Mouse (Mus musculus): ENCODE data around the gene Mcoln2. TPM values are rescaled to one million over a fixed set of nuclear protein-coding genes. Genes with fewer than 3 reads are reported as not detected.
A peak's percentile ranks its signal among the peaks of the same experiment; 100 is the strongest.

Mcoln2 gene
- total RNA-seq, 2 experiments from 2014 or later, result 0.74 TPM; not detected in 1

GRCm38 (mm10) chr3:146151755-146152154, 2.1 kb downstream of the Mcoln2 start:
- DNase-seq, result no peak

GRCm38 (mm10) chr3:146152348-146152747, 2.7 kb downstream of the Mcoln2 start:
- intact Hi-C loops (cut with DNase I), result no loop called here
- no peak overlapping the region for H3K4me3 ChIP-seq
- H3K27ac ChIP-seq, result no peak overlapping the region
- no peak for TF ChIP-seq CTCF (IDR thresholded peaks at IDR 0.05)
- no peak for DNase-seq

More at GRCm38 (mm10) chr3:146151755-146152154, 2.1 kb downstream of the Mcoln2 start:
- Histone ChIP-seq H3K4me3 (no peak overlapping the region), H3K27ac (no peak overlapping the region)
- intact Hi-C loops (cut with DNase I), result no loop called here
- no peak for TF ChIP-seq CTCF (IDR thresholded peaks at IDR 0.05)

- no peak for TF ChIP-seq CTCF (IDR thresholded peaks at IDR 0.05)
- DNase-seq, result no peak
- Histone ChIP-seq H3K27ac (no peak overlapping the region), H3K4me3 (no peak overlapping the region)
- intact Hi-C loops (cut with DNase I), result no loop called here
These were observed 3.3 kb downstream of the Mcoln2 start for GRCm38 (mm10) chr3:146152913-146153312.

- DNase-seq, result peak; percentile 29
- intact Hi-C loops (cut with DNase I), result no loop called here
These were observed 4.4 kb downstream of the Mcoln2 start for GRCm38 (mm10) chr3:146153862-146154611.

GRCm38 (mm10) chr3:146155628-146156576, 6.3 kb downstream of the Mcoln2 start:
- TF ChIP-seq CTCF (IDR thresholded peaks at IDR 0.05), result no peak
- intact Hi-C loops (cut with DNase I), result no loop called here
- Histone ChIP-seq H3K27ac (no peak overlapping the region), H3K4me3 (no peak overlapping the region)
- DNase-seq, result no peak

More at GRCm38 (mm10) chr3:146153862-146154611, 4.4 kb downstream of the Mcoln2 start:
- H3K27ac ChIP-seq, result no peak overlapping the region
- no peak overlapping the region for H3K4me3 ChIP-seq
- TF ChIP-seq CTCF (IDR thresholded peaks at IDR 0.05), result no peak

- H3K27ac ChIP-seq, result no peak overlapping the region
- no peak for TF ChIP-seq CTCF (IDR thresholded peaks at IDR 0.05)
- intact Hi-C loops (cut with DNase I), result no loop called here
- no peak for DNase-seq
- H3K4me3 ChIP-seq, result no peak overlapping the region
These were observed 7.2 kb downstream of the Mcoln2 start for GRCm38 (mm10) chr3:146156811-146157210.

- intact Hi-C loops (cut with DNase I), result no loop called here
- TF ChIP-seq CTCF (IDR thresholded peaks at IDR 0.05), result no peak
- Histone ChIP-seq H3K27ac (no peak overlapping the region), H3K4me3 (no peak overlapping the region)
- DNase-seq, result no peak
These were observed 8.4 kb downstream of the Mcoln2 start for GRCm38 (mm10) chr3:146158039-146158438.

GRCm38 (mm10) chr3:146159360-146159759, 9.7 kb downstream of the Mcoln2 start:
- TF ChIP-seq CTCF (IDR thresholded peaks at IDR 0.05), result no peak
- DNase-seq, result no peak
- H3K27ac ChIP-seq, result no peak overlapping the region
- intact Hi-C loops (cut with DNase I), result no loop called here
- H3K4me3 ChIP-seq, result no peak overlapping the region

GRCm38 (mm10) chr3:146162197-146162596, 12.6 kb downstream of the Mcoln2 start:
- Histone ChIP-seq H3K27ac (no peak overlapping the region), H3K4me3 (no peak overlapping the region)
- TF ChIP-seq CTCF (IDR thresholded peaks at IDR 0.05), result no peak
- no peak for DNase-seq
- intact Hi-C loops (cut with DNase I), result no loop called here

- H3K27ac ChIP-seq, result no peak overlapping the region
- intact Hi-C loops (cut with DNase I), result no loop called here
- no peak for DNase-seq
- TF ChIP-seq CTCF (IDR thresholded peaks at IDR 0.05), result no peak
- no peak overlapping the region for H3K4me3 ChIP-seq
These were observed 19.7 kb downstream of the Mcoln2 start for GRCm38 (mm10) chr3:146169356-146169755.

- Histone ChIP-seq H3K4me3 (no peak overlapping the region), H3K27ac (no peak overlapping the region)
- TF ChIP-seq CTCF (IDR thresholded peaks at IDR 0.05), result no peak
- intact Hi-C loops (cut with DNase I), result loop anchor here (10.0 kb wide), 1 partner anchor 68 kb away; the partner anchor contains the start of gene Wdr63
- no peak for DNase-seq
These were observed 23.4 kb downstream of the Mcoln2 start for GRCm38 (mm10) chr3:146173030-146173429.

- intact Hi-C loops (cut with DNase I), result loop anchor here (10.0 kb wide), 1 partner anchor 69 kb away; the partner anchor contains the start of gene Wdr63
- Histone ChIP-seq H3K27ac (no peak overlapping the region), H3K4me3 (no peak overlapping the region)
- DNase-seq, result no peak
- TF ChIP-seq CTCF (IDR thresholded peaks at IDR 0.05), result no peak
These were observed 24.6 kb downstream of the Mcoln2 start for GRCm38 (mm10) chr3:146174215-146174614.

GRCm38 (mm10) chr3:146177295-146177694, 27.7 kb downstream of the Mcoln2 start:
- DNase-seq, result no peak
- no peak for TF ChIP-seq CTCF (IDR thresholded peaks at IDR 0.05)
- Histone ChIP-seq H3K27ac (no peak overlapping the region), H3K4me3 (no peak overlapping the region)
- intact Hi-C loops (cut with DNase I), result loop anchor here (5.0 to 10.0 kb wide), 2 partner anchors 72 to 240 kb away; partner anchors contain the start of genes 2410004B18Rik and Wdr63

Measured in gastrocnemius, adult 2 months (tissue).